Comparison of ENCODE assay signal across 27 mouse cellular contexts in genomic region chr17:69786985-69787384, GRCm38 (mm10).
"Had no signal": no experiment of that assay in that cellular context is flagged by ENCODE, and none has a peak within 500 bp of the region (broad histone marks: within the 10 kb centered on the region; RNA-seq: fewer than 3 reads in every experiment).

No protein-coding gene starts in this region.

- H3K36me3 ChIP-seq: heart, embryonic 13.5 days; heart, embryonic 15.5 days; kidney, embryonic 15.5 days; limb, embryonic 13.5 days; limb, embryonic 15.5 days; liver, embryonic 12.5 days had no signal

- H3K27ac ChIP-seq: gastrocnemius, adult 2 months; heart, embryonic 13.5 days; heart, embryonic 15.5 days; hindbrain, embryonic 14.5 days; kidney, embryonic 15.5 days; kidney, postnatal 0 days; limb, embryonic 13.5 days; limb, embryonic 15.5 days; liver, embryonic 12.5 days; liver, embryonic 14.5 days had no signal

- ATAC-seq: hindbrain, embryonic 16.5 days; inflammation-experienced regulatory T-cells, adult 6 months; intestine, embryonic 16.5 days; liver, embryonic 12.5 days had no signal

- H3K9ac ChIP-seq: heart, embryonic 13.5 days; heart, embryonic 15.5 days; hindbrain, embryonic 14.5 days; kidney, embryonic 15.5 days; limb, embryonic 13.5 days; limb, embryonic 15.5 days; liver, embryonic 12.5 days; liver, embryonic 14.5 days had no signal

- H3K4me1 ChIP-seq: heart, embryonic 13.5 days; heart, embryonic 15.5 days; kidney, embryonic 15.5 days; limb, embryonic 13.5 days; limb, embryonic 15.5 days; liver, embryonic 12.5 days had no signal

- H3K4me3 ChIP-seq: gastrocnemius, adult 2 months; heart, embryonic 13.5 days; heart, embryonic 15.5 days; kidney, embryonic 15.5 days; limb, embryonic 13.5 days; limb, embryonic 15.5 days; liver, embryonic 12.5 days had no signal

- H3K4me2 ChIP-seq: heart, embryonic 11.5 days; heart, embryonic 13.5 days; heart, embryonic 15.5 days; hindbrain, embryonic 14.5 days; kidney, embryonic 15.5 days; limb, embryonic 13.5 days; limb, embryonic 15.5 days; liver, embryonic 12.5 days had no signal

- H3K27me3 ChIP-seq: heart, embryonic 13.5 days; heart, embryonic 15.5 days; kidney, embryonic 15.5 days; limb, embryonic 13.5 days; limb, embryonic 15.5 days; liver, embryonic 12.5 days had no signal

- DNase-seq: gastrocnemius, adult 2 months; gastrocnemius, postnatal 10 days; gastrocnemius, postnatal 25 days; heart, adult 18-20 months; heart, postnatal 14 days; heart, postnatal 36 days; kidney, adult 11 months; kidney, adult 2 months; kidney, adult 9 months; kidney, postnatal 14 days; kidney, postnatal 36 days; layer of hippocampus, adult 9-11 months; layer of hippocampus, postnatal 36 days; left cerebral cortex, postnatal 4 days had no signal

- H3K9me3 ChIP-seq: heart, embryonic 15.5 days; kidney, embryonic 15.5 days; limb, embryonic 13.5 days; limb, embryonic 15.5 days had no signal
